Mouse (Mus musculus) kidney, postnatal 25 days (tissue): ENCODE results near the gene Nanog.
"Not testable (repeated sequence)": the region's sequence is repeated elsewhere in the genome, so short reads cannot be mapped to it uniquely, and the experiment has no call there.

Experiments
- DNase-seq, 2 experiments: peaks; one replicate each; pipeline ENCODE4 v3.0.0; 2021; ENCODE audit warnings: mixed read lengths in 2 of 2

Nanog gene

GRCm38 (mm10) chr6:122703706-122704105 lies 3.6 kb upstream of the Nanog start:
- DNase-seq: no peak

- no peak for DNase-seq
Measured at GRCm38 (mm10) chr6:122706337-122706840, 900 bp upstream of the Nanog start.

DNA sequence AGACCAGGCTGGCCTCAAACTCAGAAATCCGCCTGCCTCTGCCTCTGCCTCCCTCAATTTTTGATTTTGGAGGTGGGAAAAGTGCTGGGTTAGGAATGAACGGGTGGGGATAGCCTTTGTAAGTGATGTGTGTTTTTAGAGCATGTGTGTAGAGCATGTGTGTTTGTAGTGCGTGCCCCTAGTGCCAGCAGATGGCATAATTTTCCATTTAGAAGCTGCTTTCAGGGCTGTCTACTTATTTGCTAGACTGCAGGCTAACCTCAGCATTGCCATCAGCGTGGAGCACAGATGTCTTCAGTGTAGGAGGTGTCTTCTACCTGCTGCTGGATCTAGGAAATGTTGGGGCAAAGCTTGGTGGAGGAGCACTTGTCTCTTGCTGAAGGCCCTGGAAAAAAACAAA lies 1.5 kb downstream of the Nanog start:
- no peak for DNase-seq

GRCm38 (mm10) chr6:122711455-122711854 lies 4.2 kb downstream of the Nanog start:
- DNase-seq: no peak

DNA sequence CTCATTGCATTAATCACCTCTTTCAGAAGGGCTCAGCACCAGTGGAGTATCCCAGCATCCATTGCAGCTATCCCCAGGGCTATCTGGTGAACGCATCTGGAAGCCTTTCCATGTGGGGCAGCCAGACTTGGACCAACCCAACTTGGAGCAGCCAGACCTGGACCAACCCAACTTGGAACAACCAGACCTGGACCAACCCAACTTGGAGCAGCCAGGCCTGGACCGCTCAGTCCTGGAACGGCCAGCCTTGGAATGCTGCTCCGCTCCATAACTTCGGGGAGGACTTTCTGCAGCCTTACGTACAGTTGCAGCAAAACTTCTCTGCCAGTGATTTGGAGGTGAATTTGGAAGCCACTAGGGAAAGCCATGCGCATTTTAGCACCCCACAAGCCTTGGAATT lies 5.8 kb downstream of the Nanog start:
- not testable (repeated sequence) for DNase-seq

GRCm38 (mm10) chr6:122714707-122715365 lies 7.5 kb downstream of the Nanog start:
- DNase-seq: no peak

- no peak for DNase-seq
Measured at GRCm38 (mm10) chr6:122715886-122716285, 8.6 kb downstream of the Nanog start.

GRCm38 (mm10) chr6:122718224-122718623 lies 10.9 kb downstream of the Nanog start:
- DNase-seq: not testable (repeated sequence)

- peak; percentile 62 to 84 for DNase-seq
Measured at GRCm38 (mm10) chr6:122719942-122720341, 12.7 kb downstream of the Nanog start.

- DNase-seq: peak; percentile 69 to 79
Measured at GRCm38 (mm10) chr6:122739952-122740351, 32.7 kb downstream of the Nanog start.

- DNase-seq: no peak
Measured at GRCm38 (mm10) chr6:122741460-122742227, 34.4 kb downstream of the Nanog start.

DNA sequence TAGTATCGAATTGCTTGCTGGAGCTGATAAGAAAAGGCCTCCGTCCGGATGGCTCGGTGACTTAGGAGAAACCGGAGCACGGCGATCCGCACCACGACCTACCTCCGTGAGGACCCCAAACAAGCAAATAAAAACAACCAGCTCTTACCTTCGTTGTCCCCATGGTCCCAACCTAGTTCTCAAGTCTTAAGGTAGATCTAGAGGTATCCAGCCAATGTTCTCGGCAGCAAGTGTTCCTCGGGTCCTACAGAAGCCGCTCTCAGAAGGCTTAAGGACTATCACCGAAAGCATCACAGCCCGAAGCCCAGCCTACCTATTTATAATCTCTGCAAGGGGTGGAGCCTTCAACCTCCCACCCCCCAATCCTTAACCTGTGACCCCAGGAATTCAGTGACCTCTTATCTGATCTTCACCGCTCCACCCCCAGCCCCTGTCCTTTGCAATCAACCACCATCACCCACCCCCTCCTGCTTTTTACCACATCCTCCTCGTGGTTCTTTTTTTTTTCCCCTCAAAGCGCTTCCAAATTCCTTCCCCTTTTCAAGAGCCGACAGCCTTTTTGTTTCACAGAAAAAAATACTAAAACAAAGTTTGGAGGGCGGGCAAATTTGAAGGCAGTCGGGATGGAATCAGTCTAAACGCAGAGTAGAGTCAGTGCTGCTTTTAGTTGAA lies 35.1 kb downstream of the Nanog start:
- DNase-seq: peak in 1 of 2 experiments; percentile 10

DNA sequence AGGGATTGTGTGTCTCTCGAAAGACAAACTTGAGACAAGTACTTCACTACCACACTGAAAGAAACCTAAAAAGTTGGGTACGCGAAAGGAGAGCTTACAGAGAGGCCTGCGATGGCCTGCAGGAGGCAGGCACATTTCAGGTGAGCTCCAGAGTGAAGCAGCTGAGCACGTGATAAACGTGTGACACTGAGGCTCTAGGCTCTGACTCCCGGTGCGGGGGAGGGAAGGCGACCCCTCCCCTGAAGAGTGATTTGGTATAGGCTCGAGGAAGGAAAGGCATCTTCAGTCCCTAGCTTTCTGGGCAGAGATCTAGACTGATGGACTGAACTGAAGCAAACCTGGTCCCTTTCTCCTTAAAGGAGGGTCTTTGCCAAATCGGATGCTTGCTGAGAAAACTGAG lies 36.1 kb downstream of the Nanog start:
- no peak for DNase-seq

DNA sequence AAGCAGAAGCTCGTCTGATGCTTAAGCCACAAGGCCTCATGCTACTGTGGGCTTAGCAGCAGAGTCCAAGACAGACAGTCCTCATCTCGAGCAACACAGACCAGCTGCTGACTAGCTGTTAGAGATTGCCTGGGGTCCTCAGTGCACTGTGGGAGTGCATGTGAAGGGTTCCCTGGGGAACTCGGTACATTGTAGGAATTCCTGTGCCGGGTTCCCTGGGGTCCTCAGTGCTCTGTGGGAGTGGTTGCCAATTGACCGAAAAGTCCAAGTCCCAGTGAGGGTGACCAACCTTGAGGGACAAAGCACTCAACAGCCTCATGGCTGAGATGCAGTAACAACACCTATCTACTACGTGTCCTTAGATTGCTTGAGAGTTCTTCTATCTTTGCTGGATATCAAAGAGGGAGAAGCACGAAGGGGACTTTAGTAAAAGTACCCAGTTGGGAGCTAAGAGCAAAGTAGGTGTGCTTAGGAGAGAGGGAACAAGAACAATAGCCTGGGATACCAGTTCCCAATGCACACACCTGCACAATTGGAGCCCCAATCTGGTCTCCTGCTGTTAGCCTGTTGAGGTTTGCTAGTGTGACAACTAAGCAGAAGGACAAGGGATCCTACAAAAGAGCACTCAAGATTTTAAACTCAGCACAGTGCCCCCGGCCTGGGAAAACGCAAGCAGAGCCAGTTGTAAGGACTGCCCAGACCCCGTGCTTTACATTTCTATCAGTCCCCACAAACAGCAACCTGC lies 37.4 kb downstream of the Nanog start:
- no peak for DNase-seq

DNA sequence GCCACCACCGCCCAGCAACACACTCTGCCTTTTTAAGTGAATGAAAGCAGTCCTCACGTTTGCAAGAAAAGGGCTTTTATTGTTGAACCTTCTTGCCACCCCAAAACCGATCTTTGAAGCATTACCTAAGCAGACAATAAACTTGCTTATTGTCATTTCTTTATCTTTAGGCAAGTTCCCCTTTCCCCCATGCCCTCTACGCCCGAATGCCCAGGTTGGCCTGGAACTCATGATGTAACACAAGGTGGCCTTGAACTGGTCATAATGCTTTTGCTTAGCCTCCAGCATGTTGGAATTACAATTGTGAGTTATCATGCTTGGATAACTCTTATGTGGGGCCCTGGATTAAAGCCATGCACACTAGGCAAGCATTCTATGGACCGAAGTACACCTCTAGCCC lies 43.3 kb downstream of the Nanog start:
- DNase-seq: no peak

GRCm38 (mm10) chr6:122755913-122756312 lies 48.6 kb downstream of the Nanog start:
- no peak for DNase-seq

DNA sequence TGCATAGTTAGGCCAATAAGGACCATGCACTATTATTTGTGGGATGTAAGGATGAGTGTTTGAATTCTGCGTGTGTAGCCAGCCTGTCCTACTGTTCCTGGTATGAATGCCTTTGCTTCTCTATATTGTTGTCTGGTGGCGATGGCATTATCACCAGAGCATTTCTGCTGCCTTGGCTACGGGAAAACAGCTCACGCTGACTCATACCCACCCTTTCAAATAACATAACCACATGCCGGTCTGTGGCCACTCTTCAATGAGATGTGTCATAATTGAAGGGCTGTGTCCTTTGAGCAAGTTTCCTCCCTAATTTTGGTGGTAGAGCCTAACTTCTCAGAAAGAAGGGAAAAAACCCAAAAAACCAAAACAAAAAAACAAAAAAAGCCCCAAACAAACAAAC lies 51.4 kb downstream of the Nanog start:
- DNase-seq: no peak

GRCm38 (mm10) chr6:122761011-122761599 lies 53.8 kb downstream of the Nanog start:
- DNase-seq: peak; percentile 59 to 64

GRCm38 (mm10) chr6:122761901-122762300 lies 54.6 kb downstream of the Nanog start:
- no peak for DNase-seq

GRCm38 (mm10) chr6:122762480-122762879 lies 55.2 kb downstream of the Nanog start:
- no peak for DNase-seq

DNA sequence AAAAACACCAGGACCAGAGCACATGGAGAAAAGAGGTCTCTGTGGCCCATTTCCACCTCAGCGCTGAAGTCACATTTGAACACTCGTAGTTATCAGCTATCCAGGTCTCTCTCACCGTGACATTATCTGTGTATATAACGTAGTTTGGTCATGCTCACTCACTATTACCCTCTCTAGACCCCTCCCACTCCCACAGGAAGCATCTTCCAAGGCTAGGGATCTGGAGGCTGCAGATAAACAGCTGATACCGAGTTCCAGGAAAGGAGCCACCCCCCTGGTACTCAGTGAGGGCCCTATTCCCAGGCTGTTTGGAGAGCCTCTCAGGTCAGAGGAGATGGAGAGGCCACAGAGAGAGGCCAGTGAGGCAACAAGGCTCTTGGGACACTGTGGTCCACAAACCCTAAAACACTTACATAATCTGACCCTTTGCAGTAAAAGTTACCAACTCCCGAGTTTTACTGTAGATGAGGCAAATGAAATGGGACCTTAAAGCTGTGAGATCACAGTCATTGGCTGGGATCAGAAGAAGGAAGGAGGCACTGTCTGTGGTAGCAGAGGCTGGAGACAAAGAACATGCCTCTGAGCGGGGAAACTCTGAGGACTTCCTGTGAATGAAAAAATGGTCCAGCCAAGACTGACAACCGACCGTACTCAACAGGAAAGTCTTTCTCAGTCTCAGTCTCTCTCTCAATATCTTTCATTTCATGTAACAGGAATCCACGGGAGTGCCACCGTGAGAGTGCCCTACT lies 55.8 kb downstream of the Nanog start:
- DNase-seq: no peak
